Mouse (Mus musculus) myocyte (in vitro differentiated cells): Measurements from ENCODE around the gene Micu1.

Source experiments
- E2F4 ChIP-seq: IDR thresholded peaks from one replicate; pipeline ENCODE4 v1.6.1; 2011; ENCODE audit warnings: mild to moderate bottlenecking, control low read depth, moderate library complexity; ENCODE audit not compliant: insufficient read depth
- MYOD1 ChIP-seq, 3 experiments: IDR thresholded peaks; one replicate each; pipeline ENCODE4 v1.6.1; 2011; ENCODE audit warnings: control low read depth in 2 of 3, low read depth in 2 of 3, mild to moderate bottlenecking in 2 of 3, moderate library complexity in 1 of 3; ENCODE audit not compliant: insufficient read length in 2 of 3, control insufficient read depth in 1 of 3
- MYOG ChIP-seq, 3 experiments: IDR thresholded peaks; one replicate each; pipeline ENCODE4 v1.6.1; 2011; ENCODE audit warnings: control low read depth in 2 of 3, low read depth in 2 of 3, mild to moderate bottlenecking in 2 of 3; ENCODE audit not compliant: insufficient read length in 2 of 3, control insufficient read depth in 1 of 3, insufficient read depth in 1 of 3
- POLR2A ChIP-seq: IDR thresholded peaks from one replicate; pipeline ENCODE4 v1.6.1; 2011; ENCODE audit warnings: low read depth, mild to moderate bottlenecking, control low read depth, moderate library complexity; ENCODE audit not compliant: insufficient read length
- POLR2AphosphoS2 ChIP-seq: IDR thresholded peaks from one replicate; pipeline ENCODE4 v1.6.1; 2011; ENCODE audit warnings: low read depth, control low read depth; ENCODE audit not compliant: insufficient read length
- TCF12 ChIP-seq: IDR thresholded peaks from one replicate; pipeline ENCODE4 v1.6.1; 2011; ENCODE audit warnings: mild to moderate bottlenecking, control low read depth; ENCODE audit not compliant: poor library complexity, insufficient read depth, severe bottlenecking
- USF1 ChIP-seq: IDR thresholded peaks from one replicate; pipeline ENCODE4 v1.6.1; 2011; ENCODE audit warnings: low read depth, mild to moderate bottlenecking, control low read depth, moderate library complexity

DNA sequence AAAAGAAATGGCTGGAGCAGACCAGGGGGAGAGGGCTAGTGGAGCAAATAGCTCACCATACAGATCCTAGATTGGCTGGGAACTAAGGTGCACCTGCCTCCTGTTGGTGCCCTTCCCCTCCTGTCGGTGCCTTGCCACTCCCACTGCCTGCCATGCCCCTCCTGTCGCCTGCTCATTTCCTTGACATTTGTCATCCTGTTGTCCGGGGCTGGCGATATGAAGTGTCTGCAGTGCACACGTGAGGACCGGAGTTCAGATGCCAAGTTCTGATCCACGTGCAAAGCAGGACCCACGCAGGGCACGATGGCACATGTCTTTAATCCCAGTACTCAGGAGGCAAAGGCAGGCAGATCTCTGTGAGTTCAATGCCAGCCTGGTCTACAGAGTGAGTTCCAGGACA, 158.4 kb downstream of the Micu1 start:
- TF ChIP-seq E2F4 (no peak), USF1 (no peak), POLR2A (no peak), MYOG (IDR thresholded peaks at IDR 0.05; ENCODE audit: control insufficient read depth in 1 of 3, insufficient read depth in 1 of 3, insufficient read length in 2 of 3, low read depth in 2 of 3) (no peak), POLR2AphosphoS2 (peak; percentile 12), MYOD1 (IDR thresholded peaks at IDR 0.05; ENCODE audit: control insufficient read depth in 1 of 3, insufficient read length in 2 of 3, low read depth in 2 of 3) (no peak), TCF12 (no peak)
